Mouse (Mus musculus) liver, embryonic 15.5 days (tissue): ENCODE measurements around the gene Gamt. TPM values are rescaled to one million over a fixed set of nuclear protein-coding genes. Genes with fewer than 3 reads are reported as not detected.

Source experiments
- ATAC-seq: fragments of 200-750 bp; cut with Nextera tagmentation; 2 replicates; pipeline ENCODE4 v1.8.0; 2017; ENCODE audit warnings: moderate number of reproducible peaks, mild to moderate bottlenecking, moderate library complexity; ENCODE audit not compliant: insufficient read depth
- H3K27ac ChIP-seq: fragments of 300-500 bp; sonication (generic); replicated peaks from 2 replicates; pipeline ENCODE4 v1.5.1; 2015; ENCODE audit warnings: mild to moderate bottlenecking, inconsistent platforms
- H3K27me3 ChIP-seq: fragments of 300-500 bp; sonication (generic); 2 replicates; pipeline ENCODE4 v1.6.1; 2015; ENCODE audit warnings: mild to moderate bottlenecking, inconsistent platforms
- H3K36me3 ChIP-seq: fragments of 300-500 bp; sonication (generic); replicated peaks from 2 replicates; pipeline ENCODE4 v1.6.1; 2015; ENCODE audit warnings: moderate library complexity, mild to moderate bottlenecking, inconsistent platforms
- H3K4me1 ChIP-seq: fragments of 300-500 bp; sonication (generic); replicated peaks from 2 replicates; pipeline ENCODE4 v1.6.1; 2015; ENCODE audit warnings: inconsistent platforms
- H3K4me2 ChIP-seq: fragments of 300-500 bp; sonication (generic); 2 replicates; pipeline ENCODE4 v1.6.1; 2015; ENCODE audit warnings: moderate library complexity, mild to moderate bottlenecking, inconsistent platforms
- H3K4me3 ChIP-seq: fragments of 300-500 bp; sonication (generic); replicated peaks from 2 replicates; pipeline ENCODE4 v1.5.1; 2015; ENCODE audit warnings: mild to moderate bottlenecking, inconsistent platforms
- H3K9ac ChIP-seq: fragments of 300-500 bp; sonication (generic); 2 replicates; pipeline ENCODE4 v1.6.1; 2015; ENCODE audit warnings: moderate library complexity, mild to moderate bottlenecking, inconsistent platforms
- H3K9me3 ChIP-seq: fragments of 300-500 bp; sonication (generic); replicated peaks from 2 replicates; pipeline ENCODE4 v1.6.1; 2016; ENCODE audit warnings: inconsistent platforms
- WGBS: fragments of 180-500 bp; shearing (Covaris S2); methylation state at CpG from one replicate; pipeline ENCODE4 v1.1.7; 2015; ENCODE audit warnings: mixed read lengths; ENCODE audit not compliant: insufficient replicate concordance; 5-methylcytosine and 5-hydroxymethylcytosine counted together
- polyA plus RNA-seq: library from polyadenylated mRNA; unstranded; fragments of >200 nt; fragmentation: Nextera tagmentation; extraction: Ambion mirVana; gene quantifications from 2 replicates; pipeline ENCODE4 v1.2.1, GENCODE M21; 2015

Gene Gamt
- polyA plus RNA-seq, 1 experiment from 2014 or later, result 112 TPM

DNA sequence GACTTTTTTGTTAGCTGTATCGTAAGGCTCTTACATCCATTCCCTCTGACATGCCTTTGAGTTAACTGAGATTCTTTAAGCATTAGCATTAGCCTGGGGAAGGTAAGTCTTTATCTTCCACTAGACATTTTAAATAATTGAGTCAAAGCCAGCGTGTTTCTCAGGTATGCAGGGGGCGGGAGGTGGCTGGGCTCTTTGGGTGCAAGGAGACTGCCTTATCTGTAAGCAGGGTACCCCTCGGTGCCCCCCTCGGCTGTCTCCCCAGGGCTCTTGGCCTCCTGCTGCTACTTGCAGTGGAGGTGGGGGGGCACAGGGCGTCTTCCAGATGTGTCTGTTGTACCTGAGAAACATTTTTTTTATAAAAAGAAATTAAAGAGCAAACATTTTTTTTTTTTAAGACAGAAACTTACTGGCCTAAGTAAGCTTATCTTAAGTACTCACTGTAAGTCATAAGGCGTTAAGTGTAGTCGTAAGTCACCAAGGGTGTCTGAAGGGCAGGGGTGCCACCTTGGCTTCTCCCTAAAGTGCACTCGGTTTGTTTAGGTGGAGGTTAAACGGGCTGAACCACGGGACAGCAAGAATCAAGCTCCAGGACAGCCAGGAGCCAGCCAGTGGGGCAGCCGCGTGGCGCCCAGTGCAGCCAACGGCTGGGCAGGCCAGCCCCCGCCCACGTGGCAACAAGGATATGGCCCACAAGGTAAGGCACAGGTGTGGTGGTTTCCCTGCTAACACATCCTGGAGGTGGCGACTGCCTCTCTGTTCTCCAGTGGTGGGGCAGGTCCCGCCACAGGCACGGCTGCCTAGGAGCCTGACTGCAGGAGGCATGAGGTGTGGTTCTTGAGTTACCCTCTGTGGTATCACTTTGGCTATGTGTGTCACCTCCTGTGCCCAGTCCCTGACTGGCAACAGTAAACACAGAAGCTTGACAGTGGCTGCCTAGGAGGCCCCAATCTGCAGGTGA is 21.9 kb upstream of the Gamt start:
- peaks cover 24% of the 10 kb centered on the region for H3K4me1 ChIP-seq
- ATAC-seq, result no peak
- H3K27ac ChIP-seq, result 0 out of 2 replicates have a peak overlapping the region, but pooled peaks have one; percentile 6
- peaks cover 100% of the 10 kb centered on the region for H3K36me3 ChIP-seq
- no peak overlapping the region for H3K4me2 ChIP-seq
- no peaks in the 10 kb centered on the region for H3K27me3 ChIP-seq
- H3K9ac ChIP-seq, result no peak overlapping the region
- no peak overlapping the region for H3K4me3 ChIP-seq
- H3K9me3 ChIP-seq, result no peaks in the 10 kb centered on the region
- WGBS, result 81% methylated on average over 20 of the region's 20 CpGs

DNA sequence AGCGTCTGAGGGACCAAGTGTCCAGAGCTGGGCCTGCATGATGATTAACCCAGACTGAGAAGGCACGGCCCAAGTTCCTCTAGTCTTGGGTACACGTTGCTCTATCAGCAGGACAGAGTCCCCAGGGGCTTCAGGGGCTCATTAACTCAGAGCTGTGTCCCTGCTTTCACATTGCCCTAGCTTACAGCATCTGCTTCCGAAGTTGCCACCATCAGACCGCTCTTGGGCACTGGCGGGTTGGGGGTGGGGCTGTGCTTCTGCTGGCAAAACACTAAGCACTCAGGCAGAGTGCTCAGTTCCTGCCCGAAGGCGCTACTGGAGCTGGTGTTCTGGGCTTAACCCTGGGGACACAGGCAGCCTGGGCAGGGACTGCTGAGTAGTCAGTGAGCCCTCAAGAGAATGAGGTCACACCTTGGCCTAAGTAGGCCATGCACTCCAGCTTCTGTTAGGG is 21.1 kb upstream of the Gamt start:
- H3K27me3 ChIP-seq, result no peaks in the 10 kb centered on the region
- WGBS, result 79% methylated on average over 8 of the region's 8 CpGs
- H3K9ac ChIP-seq, result no peak overlapping the region
- ATAC-seq, result no peak
- H3K4me1 ChIP-seq, result peaks cover 24% of the 10 kb centered on the region
- peaks cover 100% of the 10 kb centered on the region for H3K36me3 ChIP-seq
- H3K27ac ChIP-seq, result no peak overlapping the region; the same call in 1 of the 2 replicates
- H3K4me2 ChIP-seq, result no peak overlapping the region
- no peaks in the 10 kb centered on the region for H3K9me3 ChIP-seq
- H3K4me3 ChIP-seq, result no peak overlapping the region

DNA sequence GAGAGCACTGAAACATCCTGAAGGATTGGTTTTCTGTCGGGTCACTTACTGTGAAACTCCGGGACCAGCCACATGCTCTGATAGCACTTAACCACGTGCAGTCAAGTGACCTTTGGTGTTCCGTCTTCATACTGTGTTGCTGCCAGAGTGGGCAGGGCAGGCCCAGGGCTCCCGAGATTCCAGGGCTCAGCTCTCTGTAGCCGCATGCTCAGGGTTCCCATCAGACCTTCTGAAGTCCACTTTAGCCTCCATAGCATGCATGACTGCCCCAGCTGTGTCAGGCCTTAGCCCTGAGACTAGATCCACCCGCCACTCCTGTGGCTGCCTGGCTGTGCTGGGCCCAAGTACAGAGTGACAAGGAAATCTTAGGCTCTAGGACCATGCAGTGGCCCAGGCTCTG is 20.5 kb upstream of the Gamt start:
- Histone ChIP-seq H3K4me1 (peaks cover 24% of the 10 kb centered on the region), H3K27me3 (no peaks in the 10 kb centered on the region), H3K4me2 (no peak overlapping the region), H3K27ac (peak overlapping the region; percentile 34; the same call in 1 of the 2 replicates), H3K36me3 (peaks cover 100% of the 10 kb centered on the region), H3K9me3 (no peaks in the 10 kb centered on the region), H3K9ac (no peak overlapping the region), H3K4me3 (no peak overlapping the region)
- no peak for ATAC-seq
- 79% methylated on average over 7 of the region's 7 CpGs for WGBS

DNA sequence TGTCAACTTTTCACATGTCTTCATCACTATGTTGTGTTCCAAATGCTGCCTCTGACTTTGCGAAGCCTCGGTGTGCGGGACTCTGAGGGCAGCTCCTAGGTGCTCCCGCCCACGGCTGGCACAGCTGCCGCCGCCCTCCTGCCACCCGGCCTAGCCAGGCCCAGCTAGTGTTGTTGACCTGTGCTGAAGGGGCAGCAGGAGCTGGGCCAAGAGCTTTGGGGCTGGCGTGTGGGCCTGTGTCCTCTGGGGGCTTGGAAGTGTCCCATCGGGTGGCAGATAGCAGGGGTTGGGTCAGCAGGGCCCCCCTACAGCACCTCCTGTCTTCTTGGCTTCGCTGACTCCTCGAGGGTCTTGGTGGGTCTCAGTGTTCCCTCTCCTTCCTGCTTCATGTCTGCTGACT is 18.5 kb upstream of the Gamt start:
- Histone ChIP-seq H3K27me3 (no peaks in the 10 kb centered on the region), H3K9ac (no peak overlapping the region), H3K27ac (no peak overlapping the region), H3K4me1 (peaks cover 32% of the 10 kb centered on the region), H3K9me3 (no peaks in the 10 kb centered on the region), H3K4me2 (no peak overlapping the region), H3K36me3 (peaks cover 100% of the 10 kb centered on the region), H3K4me3 (no peak overlapping the region)
- ATAC-seq, result no peak
- WGBS, result 90% methylated on average over 12 of the region's 12 CpGs

DNA sequence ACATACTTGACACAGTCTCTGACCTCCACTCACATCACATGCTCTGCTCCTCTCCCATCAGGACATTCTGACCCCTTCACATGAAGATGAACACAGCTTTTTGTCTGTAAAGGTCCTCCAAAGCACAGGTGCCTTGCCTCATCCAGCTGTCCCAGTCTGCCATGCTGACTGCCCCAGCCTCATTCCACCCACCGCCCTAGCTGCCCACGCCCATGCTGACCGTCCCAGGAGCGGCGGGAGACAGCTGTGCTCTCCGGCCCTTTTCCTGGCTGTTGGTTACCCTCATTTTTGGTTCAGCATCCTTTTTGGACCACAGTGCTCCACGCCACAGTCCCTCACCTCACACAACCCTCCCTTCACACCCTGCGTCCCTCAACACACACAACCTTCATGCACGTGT is 17.6 kb upstream of the Gamt start:
- 91% methylated on average over 9 of the region's 9 CpGs for WGBS
- Histone ChIP-seq H3K27me3 (no peaks in the 10 kb centered on the region), H3K9me3 (no peaks in the 10 kb centered on the region), H3K4me2 (no peak overlapping the region), H3K4me3 (no peak overlapping the region), H3K27ac (no peak overlapping the region), H3K36me3 (peaks cover 100% of the 10 kb centered on the region), H3K9ac (no peak overlapping the region), H3K4me1 (peaks cover 40% of the 10 kb centered on the region)
- no peak for ATAC-seq

DNA sequence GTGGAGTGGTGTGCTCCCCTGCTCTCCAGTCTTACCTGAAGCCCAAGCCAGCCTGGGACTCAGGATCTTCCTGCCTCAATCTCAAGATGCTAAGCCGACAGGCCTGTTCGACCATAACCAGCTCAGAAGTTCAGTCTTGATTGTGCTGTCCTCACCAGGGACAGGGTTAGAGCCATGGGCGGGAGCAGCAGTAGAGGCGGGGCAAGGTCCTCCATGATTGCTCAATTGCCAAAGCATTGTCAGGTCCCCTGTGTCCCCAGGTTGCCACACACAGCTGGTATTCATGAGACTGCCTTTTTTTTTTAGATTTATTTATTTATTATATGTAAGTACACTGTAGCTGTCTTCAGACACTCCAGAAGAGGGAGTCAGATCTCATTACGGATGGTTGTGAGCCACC is 15.4 kb upstream of the Gamt start:
- Histone ChIP-seq H3K4me3 (no peak overlapping the region), H3K27me3 (no peaks in the 10 kb centered on the region), H3K4me1 (peaks cover 46% of the 10 kb centered on the region), H3K9ac (no peak overlapping the region), H3K36me3 (peaks cover 94% of the 10 kb centered on the region), H3K9me3 (no peaks in the 10 kb centered on the region), H3K4me2 (no peak overlapping the region), H3K27ac (no peak overlapping the region; the same call in 1 of the 2 replicates)
- no peak for ATAC-seq
- 78% methylated on average over 5 of the region's 5 CpGs for WGBS

DNA sequence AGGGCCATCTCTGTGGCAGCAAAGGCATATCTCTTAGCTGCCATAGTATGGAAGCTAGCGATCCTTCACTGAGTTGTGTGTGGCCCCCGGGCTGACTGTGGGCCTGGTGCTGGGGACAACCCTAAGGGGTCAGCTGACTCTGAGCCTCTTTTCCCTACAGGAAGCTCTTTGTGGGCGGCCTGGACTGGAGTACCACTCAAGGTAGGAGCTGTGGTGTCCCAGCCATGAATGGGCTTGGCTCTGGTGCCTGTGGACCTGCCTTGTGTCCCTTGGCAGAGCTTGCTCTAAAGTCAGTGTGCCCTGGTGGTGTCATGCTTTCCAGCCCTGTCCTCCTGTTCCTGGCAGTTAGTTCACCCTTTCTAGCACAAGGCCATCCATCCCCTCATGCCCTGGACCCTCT is 13.0 kb upstream of the Gamt start:
- Histone ChIP-seq H3K9ac (no peak overlapping the region), H3K27me3 (no peaks in the 10 kb centered on the region), H3K9me3 (no peaks in the 10 kb centered on the region), H3K27ac (peak overlapping the region; percentile 29; the same call in 1 of the 2 replicates), H3K4me3 (no peak overlapping the region), H3K4me2 (no peak overlapping the region), H3K4me1 (peaks cover 60% of the 10 kb centered on the region), H3K36me3 (peaks cover 80% of the 10 kb centered on the region)
- ATAC-seq, result no peak
- WGBS, result 83% methylated on average over 3 of the region's 3 CpGs

DNA sequence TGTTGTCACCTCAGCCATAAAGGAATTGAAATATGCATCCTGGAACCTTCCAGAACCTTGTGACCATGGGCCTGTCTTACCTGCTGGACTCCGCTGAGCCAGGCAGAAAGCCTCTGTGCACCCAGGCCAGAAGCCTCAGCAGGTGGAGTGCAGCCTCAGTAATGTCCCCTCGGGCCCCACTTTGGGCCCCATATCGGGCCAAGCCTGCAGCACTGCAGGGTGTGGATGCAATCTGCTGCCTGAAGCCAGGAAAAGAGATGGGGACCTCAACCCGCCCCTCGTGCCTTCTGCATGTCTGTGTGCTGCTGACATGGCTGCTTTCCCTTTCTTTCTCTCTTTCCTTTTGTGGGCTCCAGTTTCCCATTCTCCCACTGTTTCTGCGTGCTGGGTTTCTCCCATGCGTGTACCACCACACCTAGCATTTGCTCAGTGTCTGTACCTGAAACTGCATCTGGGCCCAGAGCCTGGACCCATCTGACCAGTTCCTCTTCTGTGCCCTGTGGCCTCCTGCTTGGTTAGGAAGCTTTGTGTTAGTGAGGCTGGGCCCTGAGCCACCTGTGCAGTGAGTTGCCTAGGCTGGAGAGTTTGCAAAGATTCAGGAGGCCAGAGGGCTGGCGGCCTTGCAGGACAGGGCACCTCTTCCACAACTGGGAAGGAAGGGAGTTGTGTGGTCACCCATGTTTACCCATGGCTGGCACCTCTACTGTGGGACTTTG is 11.2 kb upstream of the Gamt start:
- H3K27me3 ChIP-seq, result no peaks in the 10 kb centered on the region
- WGBS, result 56% methylated on average over 8 of the region's 8 CpGs
- H3K4me3 ChIP-seq, result peak overlapping the region; percentile 38
- H3K4me2 ChIP-seq, result peak overlapping the region; percentile 91
- ATAC-seq, result peak; percentile 56
- peak overlapping the region; percentile 50; the same call in 1 of the 2 replicates for H3K9ac ChIP-seq
- no peaks in the 10 kb centered on the region for H3K9me3 ChIP-seq
- H3K4me1 ChIP-seq, result peaks cover 78% of the 10 kb centered on the region
- peak overlapping the region; percentile 92 for H3K27ac ChIP-seq
- H3K36me3 ChIP-seq, result peaks cover 78% of the 10 kb centered on the region

DNA sequence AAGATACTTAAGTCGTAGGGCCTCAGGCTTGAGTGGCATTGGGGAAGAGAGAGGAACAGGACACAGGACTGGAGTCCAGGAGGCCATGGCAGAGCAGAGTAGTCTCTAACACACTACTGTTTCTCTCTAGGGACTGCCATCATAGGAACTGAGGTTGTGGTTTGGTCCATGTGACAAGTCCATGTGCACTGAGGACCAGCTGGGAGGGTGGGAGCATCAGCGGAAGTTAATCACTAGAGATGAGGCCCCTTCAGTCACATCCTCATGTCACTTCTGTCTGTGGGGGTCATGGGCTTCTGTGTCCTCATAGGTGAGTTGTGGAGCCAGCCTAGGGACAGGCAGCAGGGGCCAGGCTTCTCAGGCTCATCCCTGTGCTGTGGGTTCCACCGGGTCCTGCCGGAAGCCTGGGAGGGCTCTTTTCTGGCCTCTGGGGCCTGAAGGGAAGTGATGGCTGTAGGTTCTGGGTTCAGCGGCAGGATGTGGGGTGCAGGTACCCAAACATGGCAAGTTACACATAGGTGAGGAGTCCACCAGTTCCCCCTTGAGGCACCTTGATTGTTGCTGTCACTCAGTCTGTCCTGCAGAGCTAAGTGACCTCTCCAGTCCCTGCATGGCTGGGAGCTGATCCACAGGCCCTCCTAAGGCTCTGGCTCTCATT is 10.5 kb upstream of the Gamt start:
- Histone ChIP-seq H3K4me1 (peaks cover 85% of the 10 kb centered on the region), H3K36me3 (peaks cover 74% of the 10 kb centered on the region), H3K27me3 (no peaks in the 10 kb centered on the region), H3K4me3 (peak overlapping the region; percentile 38), H3K27ac (peak overlapping the region; percentile 92), H3K4me2 (peak overlapping the region; percentile 91), H3K9me3 (no peaks in the 10 kb centered on the region), H3K9ac (peak overlapping the region; percentile 50)
- ATAC-seq, result no peak; the same call in 1 of the 2 replicates
- 49% methylated on average over 5 of the region's 5 CpGs for WGBS

DNA sequence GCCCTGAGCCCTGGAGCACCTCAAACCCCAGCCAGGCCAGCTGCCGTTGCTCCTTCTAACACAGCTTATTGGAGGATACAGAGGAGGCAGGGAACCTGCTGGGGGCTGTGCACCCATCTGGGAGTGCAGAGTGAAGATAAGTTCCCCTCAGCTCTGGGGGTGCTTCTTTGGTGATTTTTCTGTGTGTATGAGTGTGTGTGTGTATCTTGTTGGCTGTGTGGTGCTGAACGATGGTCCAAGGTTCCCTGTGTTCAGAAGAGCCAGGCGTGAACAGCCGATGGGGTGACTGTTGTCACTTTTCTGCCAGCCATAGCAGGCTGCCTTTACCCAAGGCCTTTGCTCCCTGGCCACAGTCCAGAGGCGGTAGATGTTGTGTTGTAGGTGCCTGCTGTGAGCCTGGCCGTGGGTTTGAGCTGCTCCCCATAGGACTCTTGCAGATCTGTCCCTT is 9.9 kb upstream of the Gamt start:
- peak overlapping the region; percentile 50 for H3K9ac ChIP-seq
- no peaks in the 10 kb centered on the region for H3K9me3 ChIP-seq
- peaks cover 68% of the 10 kb centered on the region for H3K36me3 ChIP-seq
- H3K4me3 ChIP-seq, result peak overlapping the region; percentile 38
- H3K27ac ChIP-seq, result peak overlapping the region; percentile 92
- peaks cover 87% of the 10 kb centered on the region for H3K4me1 ChIP-seq
- 17% methylated on average over 6 of the region's 6 CpGs for WGBS
- ATAC-seq, result peak; percentile 69
- H3K4me2 ChIP-seq, result peak overlapping the region; percentile 91
- H3K27me3 ChIP-seq, result no peaks in the 10 kb centered on the region
